Mouse (Mus musculus): ENCODE results near the gene Zcchc24.

GRCm38 (mm10) chr14:25710073-25710472, 58.8 kb downstream of the Zcchc24 start:
- TF ChIP-seq CTCF (IDR thresholded peaks at IDR 0.05; ENCODE audit: borderline replicate concordance, insufficient read depth, low read length), result no peak
- no peak for TF ChIP-seq POLR2A (IDR thresholded peaks at IDR 0.05; ENCODE audit: low read depth, low read length)
